Mouse (Mus musculus): ENCODE measurements around the gene Adarb2. TPM values are rescaled to one million over a fixed set of nuclear protein-coding genes. Genes with fewer than 3 reads are reported as not detected.

Gene Adarb2
- polyA plus RNA-seq, 1 experiment from 2014 or later, result 5.5 TPM

- Histone ChIP-seq H3K4me3 (ENCODE audit: low read depth, low read length) (no peak overlapping the region), H3K27me3 (ENCODE audit: control insufficient read depth, insufficient read depth, low read length) (no peaks in the 10 kb centered on the region), H3K9me3 (ENCODE audit: control insufficient read depth, low read length) (no peaks in the 10 kb centered on the region), H3K4me2 (ENCODE audit: low read depth, low read length, severe bottlenecking) (no peak overlapping the region), H3K9ac (ENCODE audit: low read length) (no peak overlapping the region), H3K27ac (ENCODE audit: low read depth, low read length) (no peak overlapping the region), H3K4me1 (replicated peaks; ENCODE audit: control insufficient read depth, insufficient read depth, low read length) (no peaks in the 10 kb centered on the region), H3K36me3 (ENCODE audit: control insufficient read depth, insufficient read depth, low read length) (no peaks in the 10 kb centered on the region)
- DNase-seq (ENCODE audit: low spot score) (no peak), ATAC-seq (replicated peaks; ENCODE audit: low FRiP score) (no peak)
- 71% methylated on average over 3 of the region's 3 CpGs for WGBS
Observed at GRCm38 (mm10) chr13:8457831-8458230, 255.2 kb downstream of the Adarb2 start.

- no peak overlapping the region for H3K9ac ChIP-seq (ENCODE audit: low read length)
- WGBS, result 77% methylated on average over 12 of the region's 12 CpGs
- no peak for ATAC-seq (replicated peaks; ENCODE audit: low FRiP score)
- H3K36me3 ChIP-seq (ENCODE audit: control insufficient read depth, insufficient read depth, low read length), result no peaks in the 10 kb centered on the region
- no peak overlapping the region for H3K4me3 ChIP-seq (ENCODE audit: low read depth, low read length)
- no peaks in the 10 kb centered on the region for H3K4me1 ChIP-seq (replicated peaks; ENCODE audit: control insufficient read depth, insufficient read depth, low read length)
- no peaks in the 10 kb centered on the region for H3K9me3 ChIP-seq (ENCODE audit: control insufficient read depth, low read length)
- no peak overlapping the region for H3K27ac ChIP-seq (ENCODE audit: low read depth, low read length)
- DNase-seq (ENCODE audit: low spot score), result no peak
- H3K27me3 ChIP-seq (ENCODE audit: control insufficient read depth, insufficient read depth, low read length), result no peaks in the 10 kb centered on the region
- H3K4me2 ChIP-seq (ENCODE audit: low read depth, low read length, severe bottlenecking), result no peak overlapping the region
Observed at GRCm38 (mm10) chr13:8467591-8468366, 265.1 kb downstream of the Adarb2 start.

- Histone ChIP-seq H3K4me1 (replicated peaks; ENCODE audit: control insufficient read depth, insufficient read depth, low read length) (no peaks in the 10 kb centered on the region), H3K27me3 (ENCODE audit: control insufficient read depth, insufficient read depth, low read length) (no peaks in the 10 kb centered on the region), H3K4me3 (ENCODE audit: low read depth, low read length) (no peak overlapping the region), H3K27ac (ENCODE audit: low read depth, low read length) (no peak overlapping the region), H3K9ac (ENCODE audit: low read length) (no peak overlapping the region), H3K9me3 (ENCODE audit: control insufficient read depth, low read length) (no peaks in the 10 kb centered on the region), H3K4me2 (ENCODE audit: low read depth, low read length, severe bottlenecking) (no peak overlapping the region), H3K36me3 (ENCODE audit: control insufficient read depth, insufficient read depth, low read length) (no peaks in the 10 kb centered on the region)
- 84% methylated on average over 3 of the region's 3 CpGs for WGBS
- DNase-seq (ENCODE audit: low spot score) (no peak), ATAC-seq (replicated peaks; ENCODE audit: low FRiP score) (no peak)
Observed at GRCm38 (mm10) chr13:8476237-8476636, 273.6 kb downstream of the Adarb2 start.

- H3K36me3 ChIP-seq (ENCODE audit: control insufficient read depth, insufficient read depth, low read length), result no peaks in the 10 kb centered on the region
- no peak overlapping the region for H3K4me3 ChIP-seq (ENCODE audit: low read depth, low read length)
- H3K27ac ChIP-seq (ENCODE audit: low read depth, low read length), result no peak overlapping the region
- H3K9me3 ChIP-seq (ENCODE audit: control insufficient read depth, low read length), result no peaks in the 10 kb centered on the region
- H3K27me3 ChIP-seq (ENCODE audit: control insufficient read depth, insufficient read depth, low read length), result no peaks in the 10 kb centered on the region
- H3K4me2 ChIP-seq (ENCODE audit: low read depth, low read length, severe bottlenecking), result no peak overlapping the region
- H3K4me1 ChIP-seq (replicated peaks; ENCODE audit: control insufficient read depth, insufficient read depth, low read length), result no peaks in the 10 kb centered on the region
- no peak for ATAC-seq (replicated peaks; ENCODE audit: low FRiP score)
- no peak for DNase-seq (ENCODE audit: low spot score)
- no peak overlapping the region for H3K9ac ChIP-seq (ENCODE audit: low read length)
- WGBS, result 86% methylated on average over 1 of the region's 1 CpGs
Observed at GRCm38 (mm10) chr13:8478731-8479130, 276.1 kb downstream of the Adarb2 start.

GRCm38 (mm10) chr13:8479970-8480369 lies 277.3 kb downstream of the Adarb2 start:
- H3K36me3 ChIP-seq (ENCODE audit: control insufficient read depth, insufficient read depth, low read length), result no peaks in the 10 kb centered on the region

GRCm38 (mm10) chr13:8481347-8481746 lies 278.7 kb downstream of the Adarb2 start:
- Histone ChIP-seq H3K36me3 (ENCODE audit: control insufficient read depth, insufficient read depth, low read length) (no peaks in the 10 kb centered on the region), H3K27ac (ENCODE audit: low read depth, low read length) (no peak overlapping the region), H3K9me3 (ENCODE audit: control insufficient read depth, low read length) (no peaks in the 10 kb centered on the region), H3K4me1 (replicated peaks; ENCODE audit: control insufficient read depth, insufficient read depth, low read length) (no peaks in the 10 kb centered on the region), H3K9ac (ENCODE audit: low read length) (no peak overlapping the region), H3K4me3 (ENCODE audit: low read depth, low read length) (no peak overlapping the region), H3K27me3 (ENCODE audit: control insufficient read depth, insufficient read depth, low read length) (no peaks in the 10 kb centered on the region), H3K4me2 (ENCODE audit: low read depth, low read length, severe bottlenecking) (no peak overlapping the region)
- WGBS, result 35% methylated on average over 3 of the region's 3 CpGs
- DNase-seq (ENCODE audit: low spot score), result no peak
- no peak for ATAC-seq (replicated peaks; ENCODE audit: low FRiP score)

More at GRCm38 (mm10) chr13:8479970-8480369, 277.3 kb downstream of the Adarb2 start:
- Histone ChIP-seq H3K27ac (ENCODE audit: low read depth, low read length) (no peak overlapping the region), H3K9me3 (ENCODE audit: control insufficient read depth, low read length) (no peaks in the 10 kb centered on the region), H3K27me3 (ENCODE audit: control insufficient read depth, insufficient read depth, low read length) (no peaks in the 10 kb centered on the region), H3K4me3 (ENCODE audit: low read depth, low read length) (no peak overlapping the region), H3K4me1 (replicated peaks; ENCODE audit: control insufficient read depth, insufficient read depth, low read length) (no peaks in the 10 kb centered on the region), H3K9ac (ENCODE audit: low read length) (no peak overlapping the region), H3K4me2 (ENCODE audit: low read depth, low read length, severe bottlenecking) (no peak overlapping the region)
- ATAC-seq (replicated peaks; ENCODE audit: low FRiP score), result no peak
- DNase-seq (ENCODE audit: low spot score), result no peak

GRCm38 (mm10) chr13:8484592-8485272 lies 282.1 kb downstream of the Adarb2 start:
- H3K4me3 ChIP-seq (ENCODE audit: low read depth, low read length), result no peak overlapping the region
- ATAC-seq (replicated peaks; ENCODE audit: low FRiP score) (no peak), DNase-seq (ENCODE audit: low spot score) (no peak)
- no peak overlapping the region for H3K27ac ChIP-seq (ENCODE audit: low read depth, low read length)
- H3K36me3 ChIP-seq (ENCODE audit: control insufficient read depth, insufficient read depth, low read length), result no peaks in the 10 kb centered on the region
- H3K27me3 ChIP-seq (ENCODE audit: control insufficient read depth, insufficient read depth, low read length), result no peaks in the 10 kb centered on the region
- H3K9ac ChIP-seq (ENCODE audit: low read length), result no peak overlapping the region
- H3K9me3 ChIP-seq (ENCODE audit: control insufficient read depth, low read length), result no peaks in the 10 kb centered on the region
- no peak overlapping the region for H3K4me2 ChIP-seq (ENCODE audit: low read depth, low read length, severe bottlenecking)
- 72% methylated on average over 4 of the region's 4 CpGs for WGBS
- no peaks in the 10 kb centered on the region for H3K4me1 ChIP-seq (replicated peaks; ENCODE audit: control insufficient read depth, insufficient read depth, low read length)

- Histone ChIP-seq H3K4me3 (ENCODE audit: low read depth, low read length) (no peak overlapping the region), H3K27ac (ENCODE audit: low read depth, low read length) (no peak overlapping the region), H3K9ac (ENCODE audit: low read length) (no peak overlapping the region), H3K27me3 (ENCODE audit: control insufficient read depth, insufficient read depth, low read length) (no peaks in the 10 kb centered on the region), H3K4me1 (replicated peaks; ENCODE audit: control insufficient read depth, insufficient read depth, low read length) (no peaks in the 10 kb centered on the region), H3K9me3 (ENCODE audit: control insufficient read depth, low read length) (no peaks in the 10 kb centered on the region), H3K4me2 (ENCODE audit: low read depth, low read length, severe bottlenecking) (no peak overlapping the region), H3K36me3 (ENCODE audit: control insufficient read depth, insufficient read depth, low read length) (no peaks in the 10 kb centered on the region)
- WGBS, result 83% methylated on average over 5 of the region's 5 CpGs
- ATAC-seq (replicated peaks; ENCODE audit: low FRiP score) (no peak), DNase-seq (ENCODE audit: low spot score) (no peak)
Observed at GRCm38 (mm10) chr13:8487756-8488434, 285.2 kb downstream of the Adarb2 start.

All from forebrain, embryonic 11.5 days (tissue).